Mouse (Mus musculus): ENCODE measurements at regions not wholly inside any gene's neighbourhood (a gene's known extent, or its start where the extent isn't known, plus 50 kb on each side); places are given as distances from the start of the nearest gene placed in this dataset.

DNA sequence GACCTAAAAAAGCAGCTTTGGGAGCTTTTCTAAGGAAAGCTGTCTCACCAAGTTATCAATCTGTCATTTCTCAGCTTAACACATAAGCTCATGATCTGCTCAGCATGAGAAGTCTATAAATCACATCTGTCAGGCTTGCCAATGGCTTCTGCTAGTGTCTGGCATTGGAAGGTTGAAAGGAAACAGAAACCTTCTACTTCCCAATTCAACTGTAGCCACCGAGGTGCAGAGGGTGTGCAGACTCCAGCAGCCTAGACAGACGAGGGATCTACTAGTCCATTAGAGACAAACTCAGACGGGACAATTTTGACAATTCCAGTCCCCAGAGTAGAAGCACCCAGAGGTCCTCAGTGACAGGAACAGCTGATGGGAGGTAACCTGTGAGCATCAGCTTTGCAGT is 103.0 kb downstream of the Nab1 start:
- no peak for ATAC-seq (ENCODE audit: low FRiP score, low read depth)
- Histone ChIP-seq H3K9ac (replicated peaks) (no peak overlapping the region), H3K4me1 (no peaks in the 10 kb centered on the region), H3K4me3 (no peak overlapping the region), H3K9me3 (no peaks in the 10 kb centered on the region), H3K36me3 (no peaks in the 10 kb centered on the region), H3K27me3 (no peaks in the 10 kb centered on the region), H3K27ac (replicated peaks) (no peak overlapping the region), H3K4me2 (replicated peaks) (no peak overlapping the region)
- WGBS: 66% methylated on average over 3 of the region's 3 CpGs

DNA sequence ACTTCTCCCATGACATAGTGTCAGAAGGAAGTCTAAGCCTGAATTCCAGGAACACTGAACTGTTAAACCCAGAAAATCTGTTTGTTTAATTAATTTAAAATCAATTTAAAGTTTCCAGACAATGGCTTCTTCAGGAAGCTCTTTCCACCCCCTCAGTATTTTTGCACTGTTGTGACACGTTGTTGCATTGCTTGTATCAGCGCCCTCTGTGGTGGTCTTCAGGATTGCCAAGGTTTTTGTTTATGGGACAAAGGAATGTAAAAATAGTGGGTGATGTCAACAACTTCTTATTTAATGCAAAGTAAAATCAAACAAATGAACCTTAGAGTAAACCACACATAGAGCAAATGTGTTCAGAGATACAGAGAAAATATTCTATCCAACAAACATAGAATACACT is 107.5 kb downstream of the Nab1 start:
- no peaks in the 10 kb centered on the region for H3K4me1 ChIP-seq

DNA sequence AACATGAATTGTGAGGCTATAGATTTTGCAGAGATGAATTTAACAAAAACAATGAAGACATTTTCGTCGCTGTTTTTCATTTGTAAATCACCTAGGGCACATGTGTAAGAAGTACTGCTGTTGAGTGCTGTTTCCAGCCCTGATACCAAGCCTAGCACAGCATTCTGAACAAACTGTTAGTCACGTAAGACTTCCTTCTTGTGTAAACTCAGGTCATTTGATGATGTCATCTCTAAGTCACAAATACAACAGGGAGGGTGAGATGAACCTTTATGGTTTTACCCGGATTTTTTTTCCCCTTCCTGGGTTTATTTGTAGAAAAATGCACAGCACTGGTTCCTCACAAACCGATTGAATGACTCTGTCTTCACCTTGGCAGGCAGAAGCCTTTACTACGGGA is 111.6 kb downstream of the Nab1 start:
- Histone ChIP-seq H3K4me1 (no peaks in the 10 kb centered on the region), H3K9ac (replicated peaks) (no peak overlapping the region), H3K4me2 (replicated peaks) (no peak overlapping the region), H3K27me3 (no peaks in the 10 kb centered on the region), H3K36me3 (no peaks in the 10 kb centered on the region), H3K27ac (replicated peaks) (no peak overlapping the region), H3K9me3 (no peaks in the 10 kb centered on the region), H3K4me3 (no peak overlapping the region)
- WGBS: 82% methylated on average over 6 of the region's 6 CpGs
- no peak for ATAC-seq (ENCODE audit: low FRiP score, low read depth)

More for the DNA sequence above, 107.5 kb downstream of the Nab1 start:
- H3K36me3 ChIP-seq: no peaks in the 10 kb centered on the region
- WGBS: 44% methylated on average over 2 of the region's 2 CpGs
- no peak overlapping the region for H3K9ac ChIP-seq (replicated peaks)
- no peak overlapping the region for H3K27ac ChIP-seq (replicated peaks)
- no peak overlapping the region for H3K4me3 ChIP-seq
- H3K4me2 ChIP-seq (replicated peaks): no peak overlapping the region
- no peaks in the 10 kb centered on the region for H3K9me3 ChIP-seq
- ATAC-seq (ENCODE audit: low FRiP score, low read depth): no peak
- no peaks in the 10 kb centered on the region for H3K27me3 ChIP-seq

DNA sequence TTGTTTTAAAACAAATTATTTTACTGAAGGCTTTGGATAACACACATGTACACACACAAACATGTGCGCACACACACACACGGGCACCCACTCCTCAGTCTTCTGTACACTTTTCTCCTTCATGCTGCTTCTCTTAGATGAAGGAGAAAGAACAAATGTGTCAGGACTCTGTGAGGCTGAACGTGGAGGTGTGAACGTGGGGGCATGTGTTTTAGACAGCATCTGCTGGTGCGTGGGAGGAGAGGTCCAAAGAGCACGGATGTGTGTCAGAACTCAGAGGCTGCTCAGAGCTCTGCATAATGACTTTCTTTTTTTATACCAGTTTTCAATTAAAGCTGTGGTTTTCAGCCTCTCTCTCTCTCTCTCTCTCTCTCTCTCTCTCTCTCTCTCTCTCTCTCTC is 112.4 kb downstream of the Nab1 start:
- no peak overlapping the region for H3K9ac ChIP-seq (replicated peaks)

DNA sequence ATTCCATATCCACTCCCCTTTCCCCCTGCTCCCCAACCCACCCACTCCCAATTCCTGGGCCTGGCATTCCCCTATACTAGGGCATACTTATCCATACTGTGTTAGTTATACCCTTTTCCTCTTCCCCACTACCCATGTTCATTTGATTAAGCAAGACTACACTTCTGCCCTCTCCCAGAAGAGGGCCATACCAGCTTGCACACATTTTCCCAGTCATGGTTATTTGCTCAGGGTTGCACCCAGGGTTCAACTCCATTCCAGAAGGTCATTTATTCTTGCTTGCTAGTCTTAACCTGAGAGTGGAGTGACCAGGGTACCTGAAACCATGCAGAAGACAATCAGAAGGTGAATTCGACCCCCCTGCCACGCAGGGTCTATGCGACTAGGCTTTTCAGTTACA is 113.4 kb downstream of the Nab1 start:
- Histone ChIP-seq H3K4me1 (no peaks in the 10 kb centered on the region), H3K36me3 (no peaks in the 10 kb centered on the region), H3K9ac (replicated peaks) (no peak overlapping the region), H3K4me2 (replicated peaks) (no peak overlapping the region), H3K27me3 (no peaks in the 10 kb centered on the region), H3K27ac (replicated peaks) (no peak overlapping the region), H3K4me3 (no peak overlapping the region), H3K9me3 (no peaks in the 10 kb centered on the region)
- WGBS: 86% methylated on average over 3 of the region's 3 CpGs
- ATAC-seq (ENCODE audit: low FRiP score, low read depth): no peak

More for the DNA sequence above, 112.4 kb downstream of the Nab1 start:
- 70% methylated on average over 6 of the region's 6 CpGs for WGBS
- ATAC-seq (ENCODE audit: low FRiP score, low read depth): no peak
- Histone ChIP-seq H3K36me3 (no peaks in the 10 kb centered on the region), H3K9me3 (no peaks in the 10 kb centered on the region), H3K4me3 (no peak overlapping the region), H3K27ac (replicated peaks) (no peak overlapping the region), H3K4me2 (replicated peaks) (no peak overlapping the region), H3K27me3 (no peaks in the 10 kb centered on the region), H3K4me1 (no peaks in the 10 kb centered on the region)

DNA sequence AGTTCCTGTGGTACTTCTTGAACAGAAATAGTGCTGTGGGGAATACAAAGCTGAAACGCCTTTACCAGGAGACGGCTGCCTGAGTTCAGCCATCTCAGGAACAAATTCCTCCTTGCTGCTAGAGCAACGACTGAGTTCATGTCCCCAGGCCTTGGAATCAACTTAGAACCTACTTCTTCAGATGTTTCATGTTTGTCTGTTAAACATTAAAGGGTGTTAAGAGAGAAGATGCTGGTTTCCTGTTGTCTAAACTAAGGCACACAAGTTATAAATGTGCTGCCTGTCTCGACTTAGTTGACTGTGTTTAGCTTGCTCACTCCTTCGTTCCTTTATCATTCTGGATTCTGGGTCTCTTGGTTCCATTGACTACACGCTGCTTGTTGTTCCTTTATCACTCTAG is 125.2 kb downstream of the Nab1 start:
- no peak for ATAC-seq (ENCODE audit: low FRiP score, low read depth)
- H3K4me1 ChIP-seq: no peaks in the 10 kb centered on the region
- no peak overlapping the region for H3K27ac ChIP-seq (replicated peaks)
- no peaks in the 10 kb centered on the region for H3K9me3 ChIP-seq
- WGBS: 87% methylated on average over 6 of the region's 6 CpGs
- no peak overlapping the region for H3K9ac ChIP-seq (replicated peaks)
- no peak overlapping the region for H3K4me2 ChIP-seq (replicated peaks)
- no peak overlapping the region for H3K4me3 ChIP-seq
- H3K36me3 ChIP-seq: no peaks in the 10 kb centered on the region
- H3K27me3 ChIP-seq: no peaks in the 10 kb centered on the region

DNA sequence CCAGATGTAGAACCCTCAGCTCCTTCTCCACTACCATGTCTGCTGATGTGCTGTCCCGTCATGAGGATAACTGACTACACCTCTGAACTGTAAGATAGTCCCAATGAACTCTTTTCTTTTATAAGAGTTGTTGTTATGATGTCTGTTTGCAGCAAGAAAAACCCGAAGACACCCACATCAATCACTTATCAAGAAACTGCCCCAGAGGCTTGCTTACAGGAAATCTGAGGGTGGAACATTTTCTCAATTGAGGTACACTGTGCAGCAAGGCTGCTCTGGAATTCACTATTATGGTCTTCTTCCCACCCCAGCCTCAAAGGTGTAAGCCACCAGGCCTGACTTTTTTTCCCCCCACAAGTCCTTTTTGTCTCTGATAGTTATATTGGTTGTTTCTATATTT is 125.8 kb downstream of the Nab1 start:
- Histone ChIP-seq H3K9me3 (no peaks in the 10 kb centered on the region), H3K36me3 (no peaks in the 10 kb centered on the region), H3K4me1 (no peaks in the 10 kb centered on the region), H3K4me2 (replicated peaks) (no peak overlapping the region), H3K27me3 (no peaks in the 10 kb centered on the region), H3K9ac (replicated peaks) (no peak overlapping the region), H3K27ac (replicated peaks) (no peak overlapping the region), H3K4me3 (no peak overlapping the region)
- ATAC-seq (ENCODE audit: low FRiP score, low read depth): no peak
- WGBS: 98% methylated on average over 2 of the region's 2 CpGs

DNA sequence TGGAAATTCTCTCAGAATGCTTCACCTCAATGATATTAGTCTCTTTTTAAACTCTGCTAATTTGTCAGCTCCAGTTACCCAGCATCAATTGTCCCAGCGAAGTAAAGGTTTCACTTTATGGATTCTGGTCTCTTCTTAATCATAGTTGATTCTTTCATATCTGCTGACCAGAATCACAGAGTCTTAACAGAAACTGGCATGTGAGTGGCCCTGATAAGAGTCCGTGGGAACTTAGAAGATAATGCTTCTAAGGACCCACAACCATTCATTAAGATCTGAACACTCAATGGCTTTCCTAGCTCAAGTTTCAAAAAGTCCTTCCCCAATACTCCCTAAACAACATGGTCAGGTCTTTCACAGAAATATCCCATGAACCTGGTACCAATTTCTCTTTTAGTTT is 126.7 kb downstream of the Nab1 start:
- Histone ChIP-seq H3K4me1 (no peaks in the 10 kb centered on the region), H3K36me3 (no peaks in the 10 kb centered on the region), H3K9ac (replicated peaks) (no peak overlapping the region), H3K4me2 (replicated peaks) (no peak overlapping the region), H3K4me3 (no peak overlapping the region), H3K27ac (replicated peaks) (no peak overlapping the region), H3K9me3 (no peaks in the 10 kb centered on the region), H3K27me3 (no peaks in the 10 kb centered on the region)
- ATAC-seq (ENCODE audit: low FRiP score, low read depth): no peak
- WGBS: 85% methylated on average over 2 of the region's 2 CpGs

DNA sequence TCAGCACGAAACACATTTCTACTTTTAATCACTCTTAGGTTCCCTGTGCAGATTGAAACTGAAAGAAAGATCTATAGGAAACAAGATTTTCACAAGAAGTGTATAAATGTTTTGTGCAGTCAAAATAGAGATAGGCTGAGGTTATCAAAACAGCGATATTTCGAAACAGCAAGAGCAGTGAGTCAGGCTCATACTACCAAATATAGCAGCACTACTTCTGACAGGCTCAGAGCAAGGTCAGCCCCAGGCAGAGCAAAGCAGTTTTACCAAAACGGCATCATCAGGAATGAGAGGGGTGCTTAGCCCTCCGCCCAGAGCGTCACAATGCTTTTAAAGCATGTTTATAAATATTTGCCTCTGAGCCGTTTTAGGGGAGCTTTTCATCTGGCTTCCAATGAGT is 133.4 kb upstream of the Gls start:
- Histone ChIP-seq H3K27me3 (no peaks in the 10 kb centered on the region), H3K4me2 (replicated peaks) (no peak overlapping the region), H3K27ac (replicated peaks) (no peak overlapping the region), H3K36me3 (no peaks in the 10 kb centered on the region), H3K4me1 (no peaks in the 10 kb centered on the region), H3K9me3 (no peaks in the 10 kb centered on the region), H3K4me3 (no peak overlapping the region), H3K9ac (replicated peaks) (no peak overlapping the region)
- 87% methylated on average over 7 of the region's 7 CpGs for WGBS
- no peak for ATAC-seq (ENCODE audit: low FRiP score, low read depth)

DNA sequence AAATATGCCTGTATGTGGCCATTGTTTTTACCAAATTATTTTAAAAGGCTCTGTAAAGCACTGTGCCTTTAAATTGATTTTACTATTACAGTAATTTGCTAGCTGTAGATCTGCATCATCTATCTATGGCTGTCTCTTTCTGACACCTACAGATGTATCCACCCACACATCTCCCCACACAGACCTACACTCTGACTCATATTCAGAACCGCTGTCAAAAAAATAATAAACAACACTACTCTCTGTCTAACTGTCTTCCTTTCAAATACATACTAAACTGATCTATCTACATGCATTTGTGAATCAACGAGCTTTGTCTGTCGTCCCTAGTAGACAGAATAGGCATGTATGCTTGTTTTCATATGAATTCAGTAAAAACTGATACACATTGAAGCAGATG is 130.6 kb upstream of the Gls start:
- WGBS: 88% methylated on average over 3 of the region's 3 CpGs
- Histone ChIP-seq H3K4me1 (no peaks in the 10 kb centered on the region), H3K9ac (replicated peaks) (no peak overlapping the region), H3K36me3 (no peaks in the 10 kb centered on the region), H3K4me3 (no peak overlapping the region), H3K27ac (replicated peaks) (no peak overlapping the region), H3K9me3 (no peaks in the 10 kb centered on the region), H3K4me2 (replicated peaks) (no peak overlapping the region), H3K27me3 (no peaks in the 10 kb centered on the region)
- ATAC-seq (ENCODE audit: low FRiP score, low read depth): no peak

DNA sequence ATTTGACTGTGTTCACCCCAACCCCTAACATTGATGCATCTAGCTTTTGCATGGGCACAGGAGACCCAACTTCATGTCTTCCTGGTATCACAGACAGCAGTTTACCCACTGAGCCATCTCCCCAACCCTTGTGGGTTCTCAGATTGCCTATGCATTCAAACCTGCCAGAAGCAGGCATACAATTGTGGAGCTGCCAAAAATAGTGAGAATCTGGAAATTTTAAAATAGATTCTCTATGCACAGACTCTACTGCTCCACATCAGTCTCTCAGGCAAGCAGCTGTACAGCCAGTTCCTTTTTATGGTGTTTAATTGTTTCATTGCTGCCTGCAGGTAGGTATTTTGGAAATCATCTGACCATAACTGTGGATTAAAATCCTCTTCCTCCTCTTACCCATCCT is 129.9 kb upstream of the Gls start:
- no peaks in the 10 kb centered on the region for H3K4me1 ChIP-seq
- H3K27me3 ChIP-seq: no peaks in the 10 kb centered on the region
- ATAC-seq (ENCODE audit: low FRiP score, low read depth): no peak
- no peak overlapping the region for H3K4me3 ChIP-seq
- no peak overlapping the region for H3K4me2 ChIP-seq (replicated peaks)
- no peak overlapping the region for H3K27ac ChIP-seq (replicated peaks)
- no peaks in the 10 kb centered on the region for H3K9me3 ChIP-seq
- H3K9ac ChIP-seq (replicated peaks): no peak overlapping the region
- no peaks in the 10 kb centered on the region for H3K36me3 ChIP-seq

DNA sequence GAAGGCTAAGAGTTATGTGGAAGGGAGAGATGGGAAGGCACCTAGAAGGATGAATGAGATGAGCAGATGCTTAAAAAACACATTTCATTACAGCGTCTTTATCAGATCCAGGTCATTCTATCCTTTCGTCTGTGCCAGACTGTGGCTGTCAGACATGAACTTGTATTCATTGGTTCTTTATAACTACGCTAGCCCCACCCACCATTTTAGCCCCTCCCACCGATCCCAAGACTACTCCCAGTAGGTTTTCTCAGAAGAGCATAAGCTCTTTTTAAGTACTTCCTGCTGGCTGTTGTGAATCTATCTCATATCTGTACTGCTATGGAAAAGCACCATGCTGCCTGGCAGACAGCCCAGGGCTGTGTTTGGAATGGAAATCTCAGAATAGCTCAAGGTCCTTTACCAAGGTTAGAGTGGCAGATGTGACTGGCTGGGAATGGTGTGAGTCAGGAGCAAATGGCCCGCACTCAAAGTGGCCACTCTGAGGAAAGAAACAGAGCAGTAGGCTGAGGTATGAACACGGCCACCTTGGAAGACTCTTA is 121.1 kb upstream of the Gls start:
- 90% methylated on average over 6 of the region's 6 CpGs for WGBS
- H3K4me3 ChIP-seq: no peak overlapping the region

DNA sequence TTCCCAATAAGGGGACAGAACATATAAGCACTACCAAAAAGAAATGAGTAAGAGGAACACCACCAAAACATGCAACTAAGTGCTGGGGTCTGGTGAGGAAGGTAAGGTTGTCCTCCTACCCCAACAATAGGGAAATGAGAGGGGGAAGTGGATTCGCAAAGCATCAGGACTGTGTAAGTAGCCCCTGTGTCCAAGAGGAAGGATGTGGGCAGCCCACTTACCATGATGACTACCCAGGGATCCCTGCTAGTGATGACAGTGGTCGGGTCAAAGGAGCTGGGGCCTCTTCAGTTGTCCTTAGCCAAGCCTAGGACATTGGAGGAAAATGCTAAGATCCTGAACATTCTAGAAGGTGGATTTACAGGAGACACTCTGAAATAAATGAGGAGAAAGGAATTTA is 109.1 kb upstream of the Gls start:
- WGBS: 83% methylated on average over 2 of the region's 2 CpGs
- Histone ChIP-seq H3K4me1 (no peaks in the 10 kb centered on the region), H3K27me3 (no peaks in the 10 kb centered on the region), H3K36me3 (no peaks in the 10 kb centered on the region), H3K9ac (replicated peaks) (no peak overlapping the region), H3K9me3 (no peaks in the 10 kb centered on the region), H3K27ac (replicated peaks) (no peak overlapping the region), H3K4me3 (no peak overlapping the region), H3K4me2 (replicated peaks) (no peak overlapping the region)
- ATAC-seq (ENCODE audit: low FRiP score, low read depth): no peak

More for the DNA sequence above, 121.1 kb upstream of the Gls start:
- Histone ChIP-seq H3K4me2 (replicated peaks) (no peak overlapping the region), H3K27me3 (no peaks in the 10 kb centered on the region), H3K27ac (replicated peaks) (no peak overlapping the region), H3K9ac (replicated peaks) (no peak overlapping the region), H3K4me1 (no peaks in the 10 kb centered on the region), H3K36me3 (no peaks in the 10 kb centered on the region), H3K9me3 (no peaks in the 10 kb centered on the region)
- ATAC-seq (ENCODE audit: low FRiP score, low read depth): no peak
